Mouse (Mus musculus) stomach, postnatal 0 days (tissue): ENCODE measurements around the gene Pole4. TPM values are rescaled to one million over a fixed set of nuclear protein-coding genes. Genes with fewer than 3 reads are reported as not detected.

ENCODE experiments used
- ATAC-seq: fragments of 200-750 bp; cut with Nextera tagmentation; 2 replicates; pipeline ENCODE4 v1.8.0; 2017; ENCODE audit not compliant: low FRiP score, low TSS enrichment
- DNase-seq: peaks from one replicate; pipeline ENCODE4 v3.0.0-alpha.2; 2016; ENCODE audit warnings: low spot score
- H3K27ac ChIP-seq: fragments of 300-500 bp; sonication (generic); replicated peaks from 2 replicates; pipeline ENCODE4 v1.5.1; 2014; ENCODE audit warnings: mild to moderate bottlenecking, control low read depth
- H3K27me3 ChIP-seq: fragments of 300-500 bp; sonication (generic); 2 replicates; pipeline ENCODE4 v1.6.1; 2014; ENCODE audit warnings: low read length; ENCODE audit not compliant: control insufficient read depth, insufficient read depth
- H3K36me3 ChIP-seq: fragments of 300-500 bp; sonication (generic); 2 replicates; pipeline ENCODE4 v1.6.1; 2014; ENCODE audit warnings: low read length, mixed read lengths; ENCODE audit not compliant: control insufficient read depth, insufficient read depth
- H3K4me1 ChIP-seq: fragments of 300-500 bp; sonication (generic); replicated peaks from 2 replicates; pipeline ENCODE4 v1.6.1; 2014; ENCODE audit warnings: antibody characterized with exemption; ENCODE audit not compliant: control insufficient read depth, insufficient read depth
- H3K4me2 ChIP-seq: fragments of 300-500 bp; sonication (generic); replicated peaks from 2 replicates; pipeline ENCODE4 v1.6.1; 2014; ENCODE audit warnings: low read depth, mild to moderate bottlenecking, control low read depth, moderate library complexity
- H3K4me3 ChIP-seq: fragments of 300-500 bp; sonication (generic); 2 replicates; pipeline ENCODE4 v1.5.1; 2014; ENCODE audit warnings: low read depth, low read length, control low read depth
- H3K9ac ChIP-seq: fragments of 300-500 bp; sonication (generic); 2 replicates; pipeline ENCODE4 v1.6.1; 2014; ENCODE audit warnings: mild to moderate bottlenecking, low read length, control low read depth, mixed read lengths
- H3K9me3 ChIP-seq: fragments of 300-500 bp; sonication (generic); 2 replicates; pipeline ENCODE4 v1.6.1; 2016; ENCODE audit warnings: low read length; ENCODE audit not compliant: control insufficient read depth
- CTCF ChIP-seq: IDR thresholded peaks from 2 replicates; pipeline ENCODE4 v1.5.1; 2016; ENCODE audit warnings: antibody characterized with exemption, low read depth, mild to moderate bottlenecking, moderate library complexity
- EP300 ChIP-seq: optimal IDR thresholded peaks from 2 replicates; pipeline ENCODE3; 2016; ENCODE audit warnings: antibody characterized with exemption
- WGBS: fragments of 180-500 bp; shearing (Covaris S2); extraction: QIAGEN DNeasy Blood & Tissue Kit; methylation state at CpG from one replicate; pipeline ENCODE4 v1.1.7; 2014; 5-methylcytosine and 5-hydroxymethylcytosine counted together
- polyA plus RNA-seq: library from polyadenylated mRNA; unstranded; fragments of >200 nt; fragmentation: Nextera tagmentation; extraction: Ambion mirVana; gene quantifications from 2 replicates; pipeline ENCODE4 v1.2.1, GENCODE M21; 2015

The Pole4 gene
- polyA plus RNA-seq, 1 experiment from 2014 or later: 84.5 TPM

DNA sequence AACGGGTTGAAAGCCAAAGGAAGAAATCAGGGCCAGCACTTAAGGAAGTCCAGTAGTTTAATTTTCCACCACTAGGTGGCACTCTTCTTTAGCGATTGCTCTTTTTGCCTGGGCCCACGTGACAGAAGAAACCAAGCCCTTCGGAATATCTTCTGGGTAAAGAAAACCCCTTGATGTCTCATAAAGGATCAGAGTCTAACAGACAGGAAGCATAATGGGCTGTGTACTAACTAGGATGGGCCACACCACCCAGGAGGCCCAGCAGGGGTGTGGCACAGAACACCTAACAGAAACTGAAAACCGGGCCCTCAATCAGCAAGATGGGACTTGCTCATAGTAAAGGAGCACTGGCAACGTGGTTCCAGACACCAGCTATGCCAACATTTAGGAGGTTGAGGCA, 35.1 kb upstream of the Pole4 start:
- no peak overlapping the region for H3K4me3 ChIP-seq
- peaks cover 5% of the 10 kb centered on the region for H3K36me3 ChIP-seq
- H3K4me1 ChIP-seq: no peaks in the 10 kb centered on the region
- no peak for TF ChIP-seq EP300
- peak; percentile 88 for TF ChIP-seq CTCF
- H3K27ac ChIP-seq: 0 out of 2 replicates have a peak overlapping the region, but pooled peaks have one; percentile 3
- peak overlapping the region; percentile 32; the same call in 1 of the 2 replicates for H3K4me2 ChIP-seq
- no peak overlapping the region for H3K9ac ChIP-seq
- peak; percentile 66 for DNase-seq
- H3K9me3 ChIP-seq: no peaks in the 10 kb centered on the region
- ATAC-seq: peak; percentile 91
- 17% methylated on average over 6 of the region's 6 CpGs for WGBS
- no peaks in the 10 kb centered on the region for H3K27me3 ChIP-seq

DNA sequence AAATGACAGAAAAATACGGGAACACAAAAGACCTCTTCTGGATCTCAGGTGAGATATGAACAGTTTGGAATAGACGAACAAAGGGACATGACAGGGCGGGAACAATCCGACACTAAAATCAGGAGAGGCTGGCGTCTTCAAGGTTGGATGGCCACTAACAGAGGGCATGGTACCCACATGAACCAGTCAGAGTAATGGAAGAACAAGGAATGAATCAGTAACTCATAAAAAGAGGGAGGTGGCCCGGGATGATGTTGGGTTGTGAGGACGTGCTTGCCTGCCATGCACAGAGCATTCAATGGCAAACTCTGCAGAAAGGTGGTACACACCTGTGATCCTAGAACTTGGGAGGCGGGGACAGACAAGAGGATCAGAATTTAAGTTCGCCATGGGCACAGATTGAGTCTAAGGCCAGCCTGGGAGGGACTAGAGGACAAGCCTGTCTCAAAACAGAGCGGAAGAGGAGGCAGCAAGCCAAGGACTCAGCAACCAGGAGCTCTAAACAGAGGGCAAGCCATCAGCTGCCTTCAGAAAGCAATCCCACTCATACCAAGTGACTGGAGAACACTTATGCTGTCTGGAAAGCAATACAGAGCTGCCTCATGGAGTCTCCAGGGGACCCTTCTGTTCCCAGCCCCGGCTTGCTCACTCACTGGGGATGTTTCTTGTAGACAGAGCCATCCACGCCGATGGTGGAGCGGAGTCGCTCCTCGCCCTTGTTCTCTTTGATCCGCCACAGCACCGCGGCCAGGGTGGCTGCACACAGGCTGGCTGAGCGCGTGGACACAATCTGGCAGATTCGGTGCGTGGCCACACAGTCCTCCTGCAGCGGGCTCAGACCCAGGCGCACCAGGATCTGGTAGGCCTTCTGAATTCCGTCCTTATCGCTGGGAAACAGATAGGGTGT, 32.7 kb upstream of the Pole4 start:
- no peak overlapping the region for H3K4me3 ChIP-seq
- no peak overlapping the region for H3K27ac ChIP-seq
- DNase-seq (no peak), ATAC-seq (no peak)
- WGBS: 91% methylated on average over 27 of the region's 27 CpGs
- H3K9ac ChIP-seq: no peak overlapping the region
- H3K4me2 ChIP-seq: no peak overlapping the region
- H3K9me3 ChIP-seq: no peaks in the 10 kb centered on the region
- peaks cover 9% of the 10 kb centered on the region for H3K36me3 ChIP-seq
- TF ChIP-seq CTCF (no peak), EP300 (no peak)
- H3K27me3 ChIP-seq: no peaks in the 10 kb centered on the region
- H3K4me1 ChIP-seq: no peaks in the 10 kb centered on the region

DNA sequence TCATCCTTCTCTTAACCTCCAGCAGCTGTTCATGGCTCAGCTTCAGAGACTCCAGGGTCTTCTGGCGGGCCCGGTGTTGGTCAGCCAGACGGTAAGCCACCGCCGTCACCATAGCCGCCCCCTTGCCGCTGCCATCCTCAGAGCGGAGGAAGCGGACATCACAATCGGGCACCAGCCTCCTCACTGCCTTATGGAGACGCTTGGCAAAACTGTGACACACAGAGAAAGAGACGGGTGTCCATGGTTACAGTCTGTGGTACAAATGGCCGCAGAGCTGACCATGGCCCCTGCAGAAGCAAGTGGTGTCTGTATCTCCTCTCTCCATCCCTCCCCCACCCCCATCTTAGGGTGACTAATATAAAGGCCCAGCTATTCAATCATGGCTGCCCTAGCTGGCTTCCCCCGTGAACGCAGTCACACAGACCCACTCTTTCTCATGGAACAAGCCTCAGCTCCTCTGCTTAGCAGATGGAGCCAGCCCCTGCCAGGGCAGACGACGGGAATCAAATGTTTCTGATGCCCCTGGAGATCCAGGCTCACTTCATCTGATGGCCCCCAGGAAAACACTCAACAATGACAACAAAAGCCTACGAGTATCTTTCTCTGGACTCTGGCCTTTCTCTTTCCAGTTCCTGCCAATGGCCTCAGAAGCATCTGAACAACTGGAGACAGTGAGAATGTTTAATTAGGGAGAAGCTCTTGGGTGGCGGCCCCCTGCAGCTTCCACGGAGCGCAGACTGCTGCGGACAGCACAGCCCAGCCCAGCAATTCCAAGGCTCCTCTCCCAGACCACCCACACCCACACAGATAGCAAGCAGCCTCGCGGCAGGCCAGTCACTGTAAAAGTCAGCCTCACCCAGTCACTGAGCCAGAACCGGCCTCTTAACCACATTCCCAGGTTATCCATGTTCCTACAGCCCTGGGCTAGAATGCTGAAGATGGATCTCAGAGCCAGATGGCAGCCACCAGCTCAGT, 31.7 kb upstream of the Pole4 start:
- 85% methylated on average over 25 of the region's 25 CpGs for WGBS
- Histone ChIP-seq H3K36me3 (peaks cover 9% of the 10 kb centered on the region), H3K4me1 (no peaks in the 10 kb centered on the region), H3K27ac (no peak overlapping the region), H3K9ac (no peak overlapping the region), H3K27me3 (no peaks in the 10 kb centered on the region), H3K4me2 (no peak overlapping the region), H3K9me3 (no peaks in the 10 kb centered on the region), H3K4me3 (no peak overlapping the region)
- no peak for TF ChIP-seq EP300
- no peak for ATAC-seq
- DNase-seq: no peak

DNA sequence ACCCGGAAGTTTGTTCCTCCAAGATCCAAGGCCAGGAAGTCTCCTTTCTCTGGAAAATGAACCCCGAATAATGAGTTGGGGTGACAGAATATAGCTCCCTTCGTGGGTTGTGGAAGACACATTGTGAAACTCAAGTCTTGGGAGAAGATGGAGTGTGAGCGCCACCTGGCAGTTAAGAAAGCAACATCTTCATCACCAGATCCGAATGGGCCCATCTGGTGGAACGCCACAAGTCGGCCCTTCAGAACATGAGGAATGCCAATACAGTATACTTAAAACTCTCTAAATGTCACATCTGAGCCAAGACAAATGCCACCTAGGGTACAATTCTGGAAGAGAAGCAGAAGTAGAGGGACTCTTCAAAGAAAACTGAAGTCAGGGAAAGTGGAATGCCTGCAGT, 30.2 kb upstream of the Pole4 start:
- Histone ChIP-seq H3K27ac (no peak overlapping the region), H3K27me3 (no peaks in the 10 kb centered on the region), H3K36me3 (peaks cover 11% of the 10 kb centered on the region), H3K4me3 (no peak overlapping the region), H3K9ac (no peak overlapping the region), H3K4me1 (no peaks in the 10 kb centered on the region), H3K9me3 (no peaks in the 10 kb centered on the region), H3K4me2 (no peak overlapping the region)
- no peak for DNase-seq
- WGBS: 78% methylated on average over 7 of the region's 7 CpGs
- no peak for ATAC-seq
- TF ChIP-seq CTCF (peak; percentile 74), EP300 (no peak)

DNA sequence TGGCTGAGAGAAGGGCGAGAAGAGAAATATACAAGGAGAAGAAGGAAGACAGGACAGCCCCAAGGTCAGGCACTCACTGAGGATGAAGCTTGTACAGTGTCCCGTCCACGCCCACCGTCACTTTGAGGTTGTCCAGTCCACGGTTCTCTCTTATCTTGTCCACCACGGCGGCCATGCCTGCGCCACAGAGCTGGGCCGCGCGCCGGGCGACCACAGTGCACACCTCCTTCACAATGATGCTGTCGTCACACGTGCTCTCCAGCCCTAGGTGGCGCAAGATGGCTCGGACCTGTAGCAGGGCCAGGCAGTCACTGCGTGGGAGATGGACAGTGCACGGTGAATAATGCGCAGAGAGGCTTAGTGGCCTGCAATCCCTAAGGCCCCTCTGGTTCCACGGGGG, 23.5 kb upstream of the Pole4 start:
- DNase-seq: no peak
- Histone ChIP-seq H3K9ac (no peak overlapping the region), H3K4me3 (no peak overlapping the region), H3K4me1 (no peaks in the 10 kb centered on the region), H3K27me3 (no peaks in the 10 kb centered on the region), H3K27ac (no peak overlapping the region), H3K36me3 (peaks cover 4% of the 10 kb centered on the region; the same call in 1 of the 2 replicates), H3K9me3 (no peaks in the 10 kb centered on the region), H3K4me2 (no peak overlapping the region)
- TF ChIP-seq EP300: no peak
- TF ChIP-seq CTCF: no peak
- WGBS: 92% methylated on average over 21 of the region's 21 CpGs
- no peak for ATAC-seq
